Mouse (Mus musculus) kidney, adult 18-20 months (tissue): ENCODE data around the gene Fam126a.

Experiments
- DNase-seq: peaks from one replicate; pipeline ENCODE4 v3.0.0; 2021

Gene Fam126a

DNA sequence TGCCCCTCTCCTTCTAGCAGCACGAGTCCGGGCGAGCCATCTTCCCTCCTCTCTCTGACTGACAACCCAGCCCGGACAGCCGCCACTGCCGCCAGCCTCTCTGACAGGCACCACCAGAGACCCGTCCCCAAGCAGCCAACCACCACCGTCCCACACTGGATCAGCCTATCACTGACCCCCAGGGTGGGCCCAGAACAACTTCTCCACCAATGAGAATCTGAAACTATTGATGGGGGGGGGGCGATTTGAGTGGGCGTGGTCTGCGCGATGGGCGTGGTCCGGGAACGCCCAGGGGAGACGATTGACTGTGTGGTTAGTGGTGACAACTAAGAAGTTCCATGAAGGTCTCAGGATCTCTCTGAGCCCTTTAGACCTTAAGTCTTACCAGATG is at the start of gene Fam126a:
Gene Fam126a, minus strand, starts transcription at position 112 of the 391 bp plus-strand sequence.
- peak; percentile 90 for DNase-seq

DNA sequence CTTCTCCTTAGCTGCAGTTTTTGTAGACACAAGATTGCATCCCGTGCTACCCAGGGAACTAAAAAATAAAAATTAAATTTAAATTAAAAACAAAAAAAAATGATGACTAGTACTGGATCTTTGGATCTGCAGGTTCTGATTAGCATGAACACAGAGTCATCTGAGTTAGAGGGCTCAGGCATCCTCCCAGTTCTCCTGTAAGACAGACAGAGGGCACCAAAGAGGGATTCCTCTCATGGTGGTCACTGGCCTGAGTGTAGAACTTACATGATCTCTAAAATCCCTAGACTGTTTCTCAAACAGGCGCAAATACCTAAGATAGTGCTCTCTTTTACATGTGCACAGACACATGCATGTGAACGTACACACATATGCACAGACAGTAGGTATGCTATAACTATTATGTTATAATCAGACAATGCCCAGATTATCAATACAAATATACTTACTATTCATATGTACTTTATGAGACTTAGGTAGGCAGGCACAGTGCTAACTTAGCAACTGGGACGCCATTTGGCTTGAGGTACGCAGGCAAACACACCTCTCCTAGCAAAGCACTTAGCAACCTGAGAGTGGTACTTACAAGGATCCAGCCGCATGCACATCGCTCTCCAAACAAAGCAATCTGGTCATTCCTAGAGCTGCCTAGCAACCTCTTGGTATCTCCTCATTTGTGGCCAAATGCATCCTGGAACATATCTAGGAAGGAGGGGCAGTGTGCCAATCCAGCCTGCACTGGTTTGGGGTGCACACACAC is 48.1 kb upstream of the Fam126a start:
- no peak for DNase-seq

DNA sequence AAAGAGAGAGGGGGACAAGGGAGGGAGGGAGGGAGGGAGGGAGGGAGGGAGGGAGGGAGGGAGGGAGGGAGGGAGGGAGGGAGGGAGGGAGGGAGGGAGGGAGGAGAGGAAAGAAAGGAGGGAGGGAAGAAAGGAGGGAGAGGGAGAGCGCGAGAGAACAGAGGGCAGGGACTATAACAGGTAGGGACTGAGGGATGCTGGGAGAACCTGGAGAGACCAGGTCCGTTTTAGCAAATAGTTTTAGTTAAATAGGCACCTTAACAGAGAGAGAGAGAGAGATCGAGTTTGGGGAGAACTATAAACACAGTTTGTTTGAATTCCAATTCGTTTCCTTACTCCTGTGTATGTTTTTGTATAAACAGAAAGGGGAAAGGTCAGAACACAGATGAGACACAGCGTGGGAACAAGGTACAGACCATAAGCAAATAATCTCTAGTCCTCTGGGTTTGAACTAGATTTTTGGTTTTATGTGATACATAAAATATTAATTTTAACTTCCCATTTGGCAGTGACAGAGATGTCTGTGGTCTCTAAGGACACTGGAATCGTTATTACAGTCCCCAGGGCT is 47.3 kb upstream of the Fam126a start:
- no peak for DNase-seq

DNA sequence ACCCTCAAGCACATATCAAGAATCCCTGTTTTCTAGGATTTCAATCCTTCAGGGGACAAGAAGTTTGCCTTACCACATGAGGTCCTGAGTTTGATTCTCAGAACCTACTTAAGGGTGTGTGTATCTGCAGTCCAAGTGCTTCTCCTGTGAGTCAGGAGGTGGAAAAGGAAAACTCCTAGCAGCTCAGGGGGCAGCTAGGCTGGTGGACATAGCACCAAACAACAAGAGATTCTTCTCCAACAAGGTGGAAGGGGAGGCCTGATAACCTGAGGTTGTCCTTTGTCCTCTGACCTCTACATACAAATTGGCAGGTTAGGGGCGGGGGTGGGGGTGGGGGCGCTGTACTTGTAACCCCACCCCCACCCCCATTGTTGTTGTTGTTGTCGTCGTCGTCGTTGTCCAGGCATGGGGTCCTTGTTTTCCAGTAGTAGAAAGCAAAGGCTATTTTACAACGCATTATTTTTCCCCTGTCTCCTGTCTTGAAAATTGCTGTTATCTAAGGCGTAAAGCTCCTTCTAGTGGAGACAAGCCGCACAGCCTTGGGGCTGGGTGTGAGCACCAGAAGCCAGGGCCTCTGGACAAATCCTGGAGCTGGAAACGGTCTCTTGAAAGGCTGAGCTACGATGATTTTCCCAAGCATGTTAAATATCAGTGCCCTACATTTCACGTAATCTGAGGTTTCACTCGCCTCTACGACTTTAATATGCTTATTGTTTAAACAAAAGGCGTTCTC is 46.7 kb upstream of the Fam126a start:
- peak; percentile 74 for DNase-seq

DNA sequence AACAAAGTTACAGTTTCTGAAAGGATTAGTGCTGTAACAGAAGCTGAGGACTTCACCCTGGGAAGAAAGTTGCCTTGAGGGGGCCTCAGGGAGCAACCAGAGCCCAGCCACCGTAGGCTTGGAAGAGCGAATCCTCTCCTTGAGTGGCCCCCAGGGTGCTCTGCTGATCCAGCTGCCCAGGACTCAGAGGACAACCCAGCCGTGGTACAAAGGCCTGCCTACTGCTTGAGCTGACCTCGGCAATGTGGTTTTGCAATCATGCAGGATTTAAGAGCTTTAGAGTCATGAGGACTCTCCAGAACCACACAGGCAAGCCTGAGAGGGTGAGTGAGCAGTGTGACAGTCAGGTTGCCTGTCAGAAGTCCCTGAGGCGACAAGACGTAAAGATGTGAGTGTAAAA is 41.5 kb upstream of the Fam126a start:
- no peak for DNase-seq

DNA sequence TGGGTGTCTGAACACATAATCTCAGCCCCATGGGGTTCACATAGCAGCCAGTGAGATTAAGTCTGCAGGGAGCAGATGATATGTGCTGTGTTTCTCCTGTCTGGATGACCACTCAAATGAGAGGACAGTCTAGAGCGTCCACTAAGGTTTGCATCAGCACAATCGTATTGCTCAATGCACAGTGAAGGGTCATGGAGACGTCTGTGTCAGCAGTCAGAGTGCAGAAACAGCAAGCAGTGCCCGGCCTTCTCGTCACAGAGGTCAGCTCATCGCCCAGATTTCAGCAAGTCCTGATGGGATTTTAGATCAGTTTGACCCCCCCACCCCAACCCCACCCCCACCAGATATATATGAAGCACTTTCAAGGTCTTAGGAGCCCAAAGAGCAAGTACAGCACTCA is 38.5 kb upstream of the Fam126a start:
- no peak for DNase-seq

DNA sequence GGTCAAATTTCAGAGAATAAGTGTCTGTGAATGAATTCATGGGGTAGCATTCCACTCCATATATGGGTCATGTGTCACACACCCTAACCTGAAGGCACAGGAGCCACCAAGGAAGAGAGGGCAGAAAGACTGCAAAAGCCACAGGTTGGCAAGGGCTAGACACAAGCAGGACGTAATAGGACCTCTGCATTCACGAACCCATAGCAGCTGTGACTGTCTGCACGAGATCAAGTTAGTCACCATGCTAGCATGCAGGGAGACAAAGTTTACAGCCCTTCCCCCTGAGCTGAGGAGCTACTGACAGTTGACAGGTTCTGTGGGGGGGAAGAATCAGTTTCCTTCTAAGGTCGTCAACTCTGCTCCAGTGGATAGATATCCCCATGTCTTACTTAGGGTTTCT is 33.1 kb upstream of the Fam126a start:
- DNase-seq, result no peak

DNA sequence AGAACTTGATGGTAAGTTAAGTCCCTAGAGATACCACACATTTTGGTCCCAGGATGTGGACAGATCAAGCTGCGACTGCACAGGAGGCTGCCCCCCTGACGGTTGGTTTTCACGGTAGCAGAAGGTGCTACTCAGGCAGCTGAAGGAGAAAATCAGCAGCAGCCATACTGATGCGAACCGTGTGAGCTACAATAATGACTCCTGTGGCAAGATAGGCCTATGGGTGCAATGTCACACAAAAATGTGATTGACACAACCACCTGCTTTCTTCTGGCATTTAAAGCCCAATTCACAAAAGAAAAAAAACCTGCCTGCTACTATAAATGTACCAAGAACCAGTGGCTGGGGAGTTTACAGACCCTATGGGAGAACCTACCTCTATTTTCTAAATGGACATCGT is 32.5 kb upstream of the Fam126a start:
- no peak for DNase-seq

DNA sequence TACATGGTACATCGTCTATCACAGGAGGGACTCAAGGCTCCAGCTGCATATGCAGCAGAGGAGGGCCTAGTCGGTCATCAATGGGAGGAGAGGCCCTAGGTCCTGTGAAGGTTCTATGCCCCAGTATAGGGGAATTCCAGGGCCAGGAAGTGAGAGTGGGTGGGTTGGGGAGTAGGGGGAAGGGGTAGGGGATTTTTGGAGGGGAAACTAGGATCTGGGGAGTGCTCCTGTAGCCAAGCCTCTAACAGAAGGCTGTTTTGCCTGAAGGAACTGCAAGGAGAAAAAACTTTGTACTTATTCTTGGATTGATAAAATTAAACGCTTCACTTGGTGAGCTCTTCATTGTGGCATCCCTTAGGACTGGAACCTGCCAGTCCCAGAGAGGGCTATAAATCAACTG is 30.5 kb upstream of the Fam126a start:
- DNase-seq, result no peak

DNA sequence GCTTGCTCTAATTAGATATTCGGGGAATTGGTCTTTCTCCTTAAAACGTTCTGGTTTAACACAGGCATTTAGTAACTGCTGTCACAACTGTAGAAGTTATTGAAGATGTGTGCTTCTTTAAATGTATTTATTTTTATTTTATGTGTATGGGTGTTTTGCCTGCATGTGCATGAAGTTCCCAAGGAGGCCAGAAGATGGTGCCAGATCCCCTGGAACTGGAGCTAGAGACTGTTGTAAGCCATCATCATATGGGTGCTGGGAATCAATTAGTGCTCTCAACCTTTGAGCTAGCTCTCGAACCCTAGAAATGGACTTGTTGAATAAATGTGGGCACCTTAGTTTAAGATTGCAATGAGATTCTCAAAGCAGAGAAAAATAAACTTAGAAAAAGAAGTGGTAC is 27.1 kb upstream of the Fam126a start:
- DNase-seq, result no peak

DNA sequence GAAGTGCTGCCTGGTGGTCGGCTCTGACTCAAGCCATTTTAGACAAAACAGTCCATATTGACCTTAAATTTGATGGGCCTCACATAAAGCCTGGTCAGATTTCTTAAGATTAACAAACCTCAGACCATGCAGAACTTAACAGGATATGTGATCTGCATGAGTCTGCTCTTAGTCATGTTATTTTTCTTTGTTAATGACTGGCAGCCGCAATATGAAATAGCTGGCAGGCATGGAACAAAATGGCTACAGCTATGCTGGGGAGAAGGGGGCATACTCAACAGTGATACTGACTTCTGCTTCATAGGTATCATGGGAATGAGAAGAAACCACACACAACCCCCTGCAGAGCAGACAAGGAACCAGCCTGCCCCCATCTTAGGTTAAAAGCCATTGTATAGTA is 26.4 kb upstream of the Fam126a start:
- DNase-seq, result no peak

DNA sequence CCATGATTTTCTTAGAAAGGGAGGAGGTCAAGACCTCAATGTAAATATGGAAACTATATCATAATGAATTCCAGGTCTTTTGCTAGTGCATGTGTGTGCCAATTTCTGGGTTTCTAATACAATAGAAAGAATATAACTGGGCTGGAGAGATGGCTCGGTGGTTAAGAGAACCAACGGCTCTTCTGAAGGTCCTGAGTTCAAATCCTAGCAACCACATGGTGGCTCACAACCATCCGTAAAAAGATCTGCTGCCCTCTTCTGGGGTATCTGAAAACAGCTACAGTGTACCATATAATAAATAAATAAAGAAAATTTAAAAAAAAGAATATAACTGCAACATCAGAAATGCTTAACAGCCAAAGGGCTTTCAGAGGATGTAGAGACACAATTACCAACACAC is 23.9 kb upstream of the Fam126a start:
- no peak for DNase-seq

DNA sequence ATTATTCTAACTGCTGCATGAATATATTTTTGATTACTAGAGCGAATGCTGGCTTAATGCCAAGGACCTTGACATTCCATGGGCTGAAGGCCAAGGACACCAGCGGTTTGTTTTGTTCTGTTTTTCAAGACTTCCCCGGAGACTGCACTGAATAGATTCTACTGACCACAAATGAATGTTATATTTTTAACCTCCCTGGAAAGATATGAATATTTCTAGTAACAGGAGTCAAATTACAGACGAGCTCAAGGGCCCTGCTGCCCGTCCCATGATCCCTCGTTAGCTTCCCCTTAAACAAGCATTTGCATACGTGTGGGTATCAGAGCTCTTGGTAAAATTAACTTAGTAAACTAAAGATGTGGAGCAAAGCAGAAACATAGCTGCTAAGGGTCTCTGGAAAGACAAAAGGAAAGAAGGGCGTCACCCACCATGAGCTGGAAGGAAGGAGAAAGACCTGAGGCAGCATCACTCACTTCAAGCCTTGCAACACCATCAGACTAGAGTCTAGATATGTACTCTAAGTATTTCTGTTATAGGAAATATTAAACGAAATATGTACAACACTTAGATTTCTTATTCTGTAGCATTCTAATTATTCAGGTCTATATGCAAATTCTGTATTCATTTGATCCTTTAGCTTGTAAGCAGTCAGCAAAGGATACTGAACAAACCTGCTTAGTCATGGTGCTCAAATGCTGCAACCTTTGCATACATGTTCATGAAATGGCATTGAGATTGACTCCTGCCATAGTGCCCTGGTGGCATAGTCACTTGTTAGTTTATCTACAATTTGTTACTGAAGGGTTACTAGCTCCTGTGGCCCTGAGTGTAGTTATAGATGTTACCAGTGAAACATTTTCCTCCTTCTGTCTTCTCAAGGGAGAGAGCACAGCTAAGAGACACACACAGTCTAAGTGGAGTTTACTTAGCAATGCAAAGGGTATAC is 23.0 kb upstream of the Fam126a start:
- no peak for DNase-seq

DNA sequence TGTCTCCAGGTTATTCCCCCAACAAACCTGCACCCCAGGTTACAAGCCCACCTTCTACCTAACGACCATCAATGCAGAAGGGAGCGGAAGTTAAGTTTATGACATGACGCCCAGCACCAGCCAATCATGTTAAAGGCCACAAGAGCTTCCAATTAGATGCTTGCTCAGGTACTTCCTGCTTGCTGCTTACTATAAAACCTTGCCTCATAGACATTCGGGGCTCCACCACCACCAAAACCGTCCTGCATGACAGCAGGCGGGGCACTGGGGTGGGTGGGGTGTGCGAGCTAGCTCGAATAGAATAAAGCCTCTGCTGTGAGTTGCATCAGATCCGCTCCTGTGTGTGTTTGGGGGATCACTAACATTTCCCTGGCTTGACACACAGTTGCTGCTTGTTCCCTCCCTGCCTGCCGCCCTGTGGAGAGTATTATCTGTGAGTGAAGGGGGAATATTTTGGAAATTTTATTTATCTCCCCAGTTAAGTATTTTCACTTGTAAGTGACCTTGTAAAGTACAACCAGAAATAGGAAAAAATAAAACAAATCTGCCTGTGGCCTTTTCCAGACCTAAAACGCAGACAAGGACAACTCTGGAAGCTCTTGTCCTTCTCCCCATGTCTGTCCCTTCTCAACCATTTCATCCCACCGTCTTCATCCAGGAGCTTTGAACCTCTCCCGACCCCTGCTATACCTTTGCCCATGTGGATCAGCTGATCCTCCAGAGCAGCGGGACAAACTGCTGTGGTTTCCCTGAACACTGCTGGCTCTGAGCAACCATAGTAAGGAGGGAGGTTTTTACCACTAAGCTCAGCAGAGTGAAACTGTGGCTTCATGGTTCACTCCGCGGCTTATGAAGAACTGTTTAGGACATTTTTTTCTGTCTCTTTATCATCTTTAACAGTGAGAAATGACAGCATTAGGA is 21.5 kb upstream of the Fam126a start:
- no peak for DNase-seq

DNA sequence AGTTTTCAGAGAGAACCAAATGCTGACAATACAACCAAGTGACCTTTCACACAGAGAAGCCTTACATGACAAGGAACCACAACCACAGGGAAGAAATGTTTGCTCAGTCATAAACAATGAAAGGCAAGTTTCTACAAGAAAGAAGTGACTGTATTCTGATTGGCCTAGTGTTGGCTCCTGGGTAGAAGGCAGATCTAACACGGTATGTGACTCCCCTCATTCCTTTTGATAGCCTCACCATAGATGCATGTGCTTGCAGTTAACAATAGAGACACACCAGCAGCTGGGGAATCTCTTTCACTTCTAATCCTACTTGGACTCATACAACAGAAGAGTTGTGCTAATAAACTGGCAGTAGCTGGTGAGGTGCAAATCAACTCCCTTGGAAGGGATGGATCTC is 17.3 kb upstream of the Fam126a start:
- DNase-seq, result no peak

DNA sequence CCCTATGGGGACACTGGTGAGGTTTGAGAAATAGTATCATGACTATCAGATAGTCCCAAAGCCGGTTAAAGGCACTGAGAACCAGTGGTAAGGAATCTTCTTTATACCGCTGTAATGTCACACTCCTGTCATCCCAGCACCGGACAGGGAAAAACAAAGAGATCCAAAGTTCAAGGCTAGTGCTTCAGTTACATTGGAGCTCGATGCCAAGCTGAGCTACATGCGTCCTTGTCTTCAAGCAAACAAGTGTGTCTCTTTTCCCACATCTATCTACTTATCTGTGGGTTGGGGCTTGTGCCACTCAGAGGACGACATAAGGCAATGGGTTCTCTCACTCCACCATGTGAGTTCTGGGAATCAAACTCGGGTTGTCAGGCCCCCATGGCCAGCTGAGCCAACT is 16.5 kb upstream of the Fam126a start:
- no peak for DNase-seq

DNA sequence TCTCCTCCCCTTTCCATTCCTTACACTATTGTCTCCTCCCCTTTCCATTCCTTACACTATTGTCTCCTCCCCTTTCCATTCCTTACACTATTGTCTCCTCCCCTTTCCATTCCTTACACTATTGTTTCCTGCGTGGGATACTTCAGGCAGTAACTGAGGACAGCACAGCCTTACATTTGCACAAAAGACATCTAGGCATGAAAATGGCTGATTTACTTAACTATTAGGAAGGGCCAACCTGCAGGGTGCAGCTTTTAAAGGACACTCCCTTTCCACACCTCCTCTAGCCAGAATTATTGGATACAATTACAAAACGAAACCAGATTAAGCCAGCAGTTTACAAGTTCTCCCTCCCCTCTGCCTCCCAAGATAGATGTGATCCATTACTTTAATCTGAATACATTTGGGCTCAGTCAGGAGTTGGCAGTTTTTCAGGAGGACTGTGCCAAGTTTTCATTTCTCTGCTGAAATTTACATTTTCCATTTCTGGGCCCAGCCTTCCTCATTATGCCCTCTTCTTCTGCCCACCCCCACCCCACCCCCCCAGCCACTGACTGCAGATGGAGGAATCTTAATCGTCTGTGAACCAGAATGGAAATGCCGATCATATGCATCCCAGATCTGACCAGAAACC is 15.6 kb upstream of the Fam126a start:
- DNase-seq, result no peak

DNA sequence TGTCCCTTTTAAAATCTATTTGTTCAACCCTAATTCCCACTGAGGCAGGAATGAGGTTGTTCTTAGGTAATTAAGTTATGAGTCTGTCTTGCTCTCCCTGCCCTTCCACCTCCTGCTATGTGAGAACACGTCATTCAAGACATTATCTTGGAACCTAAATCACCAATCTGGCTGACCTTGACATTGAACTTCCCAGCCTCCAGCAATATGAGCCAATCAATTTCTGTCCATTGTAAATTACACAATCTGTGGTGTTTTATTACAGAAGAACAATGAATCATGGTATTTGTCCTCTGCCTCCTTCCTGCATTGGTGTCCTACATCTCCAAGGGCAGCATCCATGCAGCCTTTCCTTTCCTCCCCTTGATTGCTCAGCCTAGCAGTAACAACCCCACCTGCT is 13.9 kb upstream of the Fam126a start:
- no peak for DNase-seq

DNA sequence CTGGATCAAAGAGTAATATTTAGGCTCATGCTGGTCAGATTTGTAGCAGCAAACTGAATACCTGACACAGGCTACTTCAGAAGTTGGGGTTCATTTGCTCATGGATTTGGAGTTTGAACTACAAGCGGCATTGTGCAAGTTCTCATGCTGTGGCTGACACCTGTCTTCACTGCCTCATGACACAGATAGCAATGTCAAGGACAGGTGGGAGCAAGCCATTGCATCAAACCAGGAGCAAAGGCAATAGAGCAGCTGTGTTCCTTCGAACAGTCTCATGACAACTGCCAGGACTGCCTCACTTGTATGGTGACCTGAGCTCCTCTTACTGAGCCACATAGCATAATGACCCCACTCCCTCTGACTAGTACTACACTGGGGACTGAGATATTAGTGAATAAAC is 12.9 kb upstream of the Fam126a start:
- DNase-seq, result no peak

DNA sequence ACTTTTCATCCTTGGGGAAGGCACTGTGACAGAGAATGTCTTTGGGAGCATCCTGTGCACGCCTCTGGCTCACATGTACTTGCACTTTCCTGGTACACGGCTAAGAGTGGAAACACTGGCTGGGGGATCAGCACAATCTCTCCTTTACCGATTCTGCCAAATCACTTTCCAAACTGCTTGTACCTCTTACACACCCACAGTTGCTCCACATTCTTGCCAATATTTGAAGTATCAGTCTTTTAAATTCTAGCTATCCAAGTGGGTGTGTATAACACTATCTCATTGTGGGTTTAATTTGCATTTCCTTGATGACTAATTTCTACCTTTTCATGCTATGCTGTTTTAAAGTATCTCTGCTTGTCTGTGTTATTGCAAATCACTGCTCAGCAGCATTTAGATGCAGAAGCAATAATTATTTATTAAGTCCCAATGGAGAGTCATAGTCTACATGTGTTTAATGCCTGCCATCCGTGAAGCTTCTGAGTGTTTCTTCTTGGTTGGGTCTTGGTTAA is 10.9 kb upstream of the Fam126a start:
- no peak for DNase-seq

DNA sequence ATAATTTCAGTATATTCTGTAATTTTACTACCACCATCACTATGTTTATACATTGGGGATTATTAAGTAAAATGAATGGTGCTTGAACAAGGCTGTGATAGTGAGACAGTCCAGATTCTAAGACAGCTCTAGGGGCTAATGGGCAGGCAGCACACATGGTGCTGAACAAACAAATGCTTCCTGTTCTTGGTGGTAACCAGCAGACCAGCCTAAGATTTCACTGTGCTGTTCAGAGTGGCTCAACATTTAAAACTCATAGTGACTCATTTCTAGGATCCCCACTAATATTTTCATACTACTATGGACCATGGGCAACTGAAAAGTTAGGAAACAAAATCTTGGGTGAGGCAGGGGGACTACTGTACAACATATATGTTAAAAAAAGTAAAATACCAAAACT is 10.1 kb upstream of the Fam126a start:
- no peak for DNase-seq
